In the genomic region with DNA sequence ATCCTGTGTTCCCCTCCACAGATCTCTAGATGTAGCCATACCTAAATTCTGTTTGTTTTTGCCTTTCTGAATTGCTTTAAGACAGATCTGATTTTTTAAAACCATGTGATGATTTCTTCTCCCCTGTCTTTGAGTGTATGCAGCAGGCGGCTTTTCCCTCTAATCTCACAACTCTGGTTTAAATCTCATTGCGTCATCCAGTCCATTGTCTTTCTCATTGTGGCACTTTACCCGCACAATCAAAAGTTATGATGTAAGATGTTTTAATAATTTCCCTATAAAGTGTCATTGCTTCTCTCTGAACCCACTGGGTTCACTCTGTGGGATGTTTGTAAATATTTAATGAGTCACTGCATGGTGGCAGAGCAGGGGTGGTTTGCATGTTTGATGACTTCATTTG, we compare ENCODE assay signal across 24 mouse cellular contexts. TPM values are rescaled to one million over a fixed set of nuclear protein-coding genes. Genes with fewer than 3 reads are reported as not detected.
"Had no signal": no experiment of that assay in that cellular context is flagged by ENCODE, and none has a peak within 500 bp of the region (broad histone marks: within the 10 kb centered on the region; RNA-seq: fewer than 3 reads in every experiment).

No protein-coding gene starts in this region.

- H3K9me3 ChIP-seq: liver, embryonic 13.5 days; liver, embryonic 15.5 days; midbrain, embryonic 13.5 days; midbrain, embryonic 15.5 days; neural tube, embryonic 13.5 days; neural tube, embryonic 15.5 days had no signal

- DNase-seq: liver, embryonic 13.5 days; liver, postnatal 0 days; lung, adult 2 months; right cerebral cortex, adult 18-20 months; right cerebral cortex, postnatal 25 days; right cerebral cortex, postnatal 4 days; spleen, adult 18-20 months; thymus, adult 2 months; thymus, postnatal 14 days; thymus, postnatal 36 days had no signal

- H3K4me3 ChIP-seq: liver, embryonic 13.5 days; liver, embryonic 15.5 days; megakaryocyte, embryonic 14.5 days; midbrain, embryonic 13.5 days; midbrain, embryonic 15.5 days; neural tube, embryonic 13.5 days; neural tube, embryonic 15.5 days had no signal

- H3K36me3 ChIP-seq: liver, embryonic 13.5 days; liver, embryonic 15.5 days; midbrain, embryonic 13.5 days; midbrain, embryonic 15.5 days; neural tube, embryonic 13.5 days; neural tube, embryonic 15.5 days had no signal

- H3K4me2 ChIP-seq: liver, embryonic 13.5 days; liver, embryonic 15.5 days; midbrain, embryonic 11.5 days; midbrain, embryonic 13.5 days; midbrain, embryonic 15.5 days; neural tube, embryonic 13.5 days; neural tube, embryonic 15.5 days had no signal

- ATAC-seq: liver, postnatal 0 days; midbrain, embryonic 13.5 days; midbrain, embryonic 15.5 days had no signal

- H3K4me1 ChIP-seq: liver, embryonic 13.5 days; liver, embryonic 15.5 days; megakaryocyte, embryonic 14.5 days had no signal

- H3K27ac ChIP-seq: liver, embryonic 13.5 days; liver, embryonic 15.5 days; macrophage; midbrain, embryonic 13.5 days; midbrain, embryonic 15.5 days; neural tube, embryonic 13.5 days; neural tube, embryonic 15.5 days had no signal

- H3K9ac ChIP-seq: liver, embryonic 13.5 days; liver, embryonic 15.5 days; liver, postnatal 0 days; midbrain, embryonic 13.5 days; midbrain, embryonic 15.5 days; neural tube, embryonic 13.5 days; neural tube, embryonic 15.5 days had no signal

- H3K27me3 ChIP-seq: liver, embryonic 13.5 days; liver, embryonic 15.5 days; megakaryocyte, embryonic 14.5 days; midbrain, embryonic 15.5 days; neural tube, embryonic 13.5 days had no signal

RNA-seq across cellular contexts. Expression of gene Sox14, which starts 36.6 kb away (rescaled TPM):
- total RNA-seq: megakaryocyte progenitor cell, adult 5-6 weeks; monocyte, adult 5-6 weeks had no signal
- polyA plus RNA-seq: liver, embryonic 13.5 days; liver, embryonic 15.5 days; liver, postnatal 0 days; lung, adult 2 months; lung, embryonic 16.5 days; macrophage; small intestine, adult 2 months; stomach, embryonic 14.5 days; stomach, embryonic 16.5 days had no signal
